Mouse (Mus musculus): ENCODE data around the gene Galnt4.

Galnt4 gene

DNA sequence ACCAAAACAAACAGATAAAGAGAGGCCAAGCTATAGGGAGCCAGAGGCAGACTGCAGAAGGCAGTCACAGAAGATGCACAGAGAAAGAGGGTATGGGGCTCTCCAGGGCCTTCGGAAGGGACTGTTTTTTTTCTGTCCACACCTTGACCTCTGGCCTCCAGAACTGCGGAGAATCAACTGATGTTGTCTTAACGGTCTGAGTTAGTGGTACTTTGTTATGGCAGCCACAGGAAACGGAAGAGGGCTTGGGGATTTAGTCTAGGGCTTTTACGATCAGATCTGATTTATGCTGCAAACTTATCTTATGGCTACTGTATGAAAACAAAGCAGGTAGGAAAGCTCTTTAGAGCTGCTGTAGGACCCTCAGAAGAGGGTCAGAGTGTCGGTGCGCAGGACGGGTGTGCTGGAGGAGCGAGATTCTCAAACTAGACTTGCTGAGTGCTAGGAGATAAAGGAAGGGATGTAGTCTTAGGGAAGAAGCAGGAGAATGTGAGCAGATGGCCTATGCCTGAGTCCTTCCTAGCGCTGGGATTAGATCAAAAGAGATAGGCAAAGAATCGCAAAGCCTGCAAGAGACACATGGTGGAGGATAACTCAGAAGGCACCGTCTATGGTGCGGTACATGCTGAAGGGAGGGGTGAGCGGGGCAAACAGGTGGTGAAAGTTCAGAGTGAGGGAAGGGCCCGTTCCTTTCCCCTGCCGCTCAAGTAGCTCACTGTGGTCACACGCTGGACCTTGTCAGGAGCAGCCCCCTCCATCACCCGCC lies 7.7 kb downstream of the Galnt4 start:
- no peak for DNase-seq (ENCODE audit: low spot score)

DNA sequence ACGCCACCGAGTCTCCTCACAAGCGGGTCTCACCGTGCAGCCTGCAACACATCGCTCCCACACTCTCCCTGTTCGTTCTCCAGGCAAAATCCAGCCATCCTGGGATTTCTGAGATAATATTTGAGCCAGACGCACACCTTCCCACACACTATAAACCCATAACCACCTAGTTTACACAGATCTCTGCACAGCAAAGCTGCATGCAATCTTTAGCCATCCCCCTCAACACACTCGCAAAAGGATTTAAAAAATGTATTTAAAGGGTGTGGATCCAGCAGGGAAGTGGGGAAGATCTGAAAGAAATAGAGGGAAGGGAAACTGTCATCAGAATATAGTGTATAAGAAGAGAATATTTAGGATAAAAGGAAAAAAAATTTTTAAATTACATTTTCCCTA lies 8.3 kb downstream of the Galnt4 start:
- DNase-seq (ENCODE audit: low spot score): no peak

DNA sequence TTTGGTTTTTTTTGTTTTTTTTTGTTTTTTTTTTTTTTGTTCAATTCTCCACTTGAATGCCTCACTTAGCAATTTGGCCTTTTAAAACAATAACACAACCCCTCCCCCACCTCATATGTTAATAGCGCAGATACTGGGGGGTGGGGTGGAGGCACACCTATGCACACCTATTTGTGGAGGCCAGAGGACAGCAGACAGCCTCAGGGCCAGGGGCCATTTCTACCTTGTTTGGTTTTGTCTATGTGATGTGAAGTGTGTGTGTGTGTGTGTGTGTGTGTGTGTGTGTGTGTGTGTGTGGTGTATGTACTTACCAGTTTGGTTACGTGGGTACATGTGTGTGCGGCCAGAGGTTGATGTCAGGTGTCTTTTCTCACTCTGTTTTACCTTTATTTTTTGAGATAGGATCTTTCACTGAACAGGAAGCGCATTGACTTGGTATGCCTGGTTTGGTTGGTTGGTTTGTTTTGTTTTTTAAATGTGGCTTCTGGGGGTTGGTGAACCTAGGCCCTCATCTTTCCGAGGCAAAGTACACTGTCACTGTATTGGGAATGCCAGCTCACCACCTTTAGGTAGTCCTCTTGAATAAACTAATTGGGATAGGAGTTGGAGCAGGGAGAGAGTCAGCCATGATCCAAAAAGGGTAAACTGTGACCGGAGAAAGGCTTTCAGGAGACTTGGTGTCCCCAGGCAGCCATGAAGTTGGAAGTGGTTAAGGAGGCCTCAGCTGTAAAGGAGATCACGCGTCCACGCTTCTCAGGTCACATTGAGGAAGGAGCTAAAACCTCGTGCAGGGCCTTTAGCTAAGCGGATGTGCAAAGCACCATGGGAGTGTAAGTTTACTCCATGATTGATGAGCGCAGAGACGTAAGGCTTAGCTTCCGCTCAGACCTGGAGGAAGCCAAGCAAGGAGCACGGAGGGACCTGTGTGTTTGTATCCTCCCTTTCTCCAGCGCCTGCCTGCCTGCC lies 9.0 kb downstream of the Galnt4 start:
- DNase-seq (ENCODE audit: low spot score): no peak

DNA sequence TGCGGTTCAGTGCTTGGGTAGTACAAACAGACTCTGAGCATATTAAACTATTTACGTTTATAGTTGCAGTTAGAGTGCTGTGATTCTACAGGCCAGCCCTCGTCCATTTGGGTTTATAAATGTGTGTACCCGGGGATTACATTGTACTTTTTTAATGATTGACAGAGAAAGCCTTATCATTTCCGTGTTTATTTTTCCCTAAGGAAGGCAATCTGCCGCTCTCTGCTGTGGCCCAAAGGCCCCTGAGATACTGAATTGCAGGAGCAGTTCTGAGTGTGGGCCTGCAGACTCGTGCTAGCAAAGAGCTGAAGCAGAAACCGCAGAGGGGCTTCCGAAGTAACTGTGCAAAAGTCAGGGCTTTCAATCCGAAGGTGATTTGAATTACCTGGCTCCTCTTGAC lies 9.9 kb downstream of the Galnt4 start:
- no peak for DNase-seq (ENCODE audit: low spot score)

DNA sequence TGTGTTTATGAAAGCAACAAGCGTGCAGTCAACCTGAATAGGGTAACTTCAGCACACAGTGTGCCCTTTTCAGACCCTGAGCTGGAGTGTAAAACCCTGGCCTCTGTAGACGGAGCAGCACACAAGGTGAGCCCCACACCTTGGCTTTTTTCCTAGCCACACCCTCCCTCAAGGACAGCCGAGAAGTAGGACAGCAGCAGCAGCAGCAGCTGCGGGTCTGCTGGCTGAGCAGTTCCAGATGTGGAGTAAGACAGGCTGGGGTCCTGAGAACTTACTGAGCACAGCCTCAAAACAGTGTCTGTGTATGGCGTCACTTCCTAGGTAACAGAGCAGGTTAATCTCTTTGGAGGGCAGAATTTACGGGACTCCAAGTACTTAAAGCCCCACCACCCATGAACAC lies 10.7 kb downstream of the Galnt4 start:
- no peak for DNase-seq (ENCODE audit: low spot score)

DNA sequence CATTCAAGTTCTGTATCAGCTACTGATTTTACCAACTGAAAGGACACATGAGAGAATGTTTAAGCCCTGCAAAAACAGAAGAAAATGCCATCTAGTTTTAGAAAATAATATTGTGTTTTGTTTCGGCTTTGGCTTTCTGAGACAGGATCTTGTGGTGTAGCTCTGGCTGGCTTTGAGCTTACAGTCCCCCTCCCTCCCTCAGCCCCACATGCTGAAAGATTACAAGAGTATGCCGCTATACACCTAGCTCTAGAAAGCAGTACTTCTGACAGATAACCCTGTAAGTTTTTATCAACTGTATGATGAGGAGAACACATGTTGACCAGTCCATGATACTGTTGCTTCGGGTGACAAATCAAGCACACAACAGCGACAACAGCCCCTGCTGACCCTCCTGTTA lies 11.5 kb downstream of the Galnt4 start:
- DNase-seq (ENCODE audit: low spot score): no peak

DNA sequence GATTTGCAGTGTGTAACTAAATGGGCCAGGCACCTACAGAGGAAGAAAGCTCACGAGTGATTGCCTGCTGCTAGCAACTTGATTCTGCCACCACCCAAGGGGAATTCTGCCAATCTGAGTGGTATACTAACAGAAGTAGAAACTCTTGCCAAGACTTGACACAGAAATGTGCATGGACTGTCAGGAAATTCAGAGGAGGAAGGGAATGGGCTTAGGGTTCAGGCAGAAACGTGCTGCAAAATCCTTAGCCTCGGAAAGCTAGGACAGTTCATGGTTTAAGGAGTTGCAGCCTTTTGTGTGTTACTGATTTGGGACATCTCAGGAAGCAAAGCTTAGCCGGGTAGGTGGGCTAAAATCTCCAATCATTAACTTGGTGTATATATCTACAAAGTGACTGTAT lies 18.3 kb downstream of the Galnt4 start, which contains the start of gene Phxr2:
Gene Phxr2 (minus strand): TSS at position 101 of the 400 bp plus-strand sequence.
- DNase-seq (ENCODE audit: low spot score): peak; percentile 44

DNA sequence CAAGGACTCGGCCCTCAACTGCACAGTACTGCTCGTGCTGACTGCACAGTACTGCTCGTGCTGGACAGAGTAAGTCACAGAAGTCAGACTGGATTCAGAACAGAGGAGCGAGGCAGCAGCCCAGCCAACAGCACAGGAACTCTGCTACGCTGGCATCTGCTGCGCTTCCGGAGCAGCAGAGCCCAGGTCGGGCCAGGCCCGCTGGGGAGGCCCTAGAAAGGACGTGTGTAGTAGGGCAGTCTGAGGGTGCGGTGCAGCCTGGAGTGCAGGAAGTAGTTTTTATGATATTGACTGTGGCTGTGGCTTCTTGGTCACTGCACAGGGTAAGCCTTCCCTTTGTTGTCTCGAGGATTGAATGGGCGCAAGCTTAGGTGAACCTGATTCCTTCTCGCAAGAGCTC lies 19.0 kb downstream of the Galnt4 start:
- no peak for DNase-seq (ENCODE audit: low spot score)

DNA sequence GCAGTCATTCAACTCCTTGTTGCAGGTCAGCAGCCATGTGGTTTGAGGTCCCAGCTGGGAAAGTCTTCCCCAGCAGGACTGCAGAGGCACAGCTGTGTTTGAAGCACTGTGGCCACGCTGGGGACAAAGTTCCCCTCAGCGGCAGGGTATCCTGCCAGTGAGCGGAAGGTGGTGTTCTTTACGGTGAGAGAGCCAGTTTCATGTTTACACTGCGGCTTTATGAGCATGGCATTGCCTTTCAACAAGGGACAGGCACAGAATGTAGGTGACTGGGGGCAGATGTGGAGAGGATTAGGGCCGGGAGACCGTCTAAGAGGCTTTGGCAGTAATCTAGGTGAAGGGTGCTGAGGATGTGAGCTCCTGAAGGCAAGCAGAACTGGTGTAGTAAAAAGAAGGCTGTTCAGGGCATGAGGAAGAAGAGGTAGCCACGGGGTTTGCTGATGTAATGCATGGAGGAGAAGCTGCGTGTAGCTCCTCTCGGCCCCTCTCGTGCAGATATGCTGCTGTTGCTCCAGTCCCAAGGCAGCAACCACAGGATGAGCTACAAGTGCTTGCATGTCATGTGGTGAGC lies 19.8 kb downstream of the Galnt4 start:
- DNase-seq (ENCODE audit: low spot score): no peak

DNA sequence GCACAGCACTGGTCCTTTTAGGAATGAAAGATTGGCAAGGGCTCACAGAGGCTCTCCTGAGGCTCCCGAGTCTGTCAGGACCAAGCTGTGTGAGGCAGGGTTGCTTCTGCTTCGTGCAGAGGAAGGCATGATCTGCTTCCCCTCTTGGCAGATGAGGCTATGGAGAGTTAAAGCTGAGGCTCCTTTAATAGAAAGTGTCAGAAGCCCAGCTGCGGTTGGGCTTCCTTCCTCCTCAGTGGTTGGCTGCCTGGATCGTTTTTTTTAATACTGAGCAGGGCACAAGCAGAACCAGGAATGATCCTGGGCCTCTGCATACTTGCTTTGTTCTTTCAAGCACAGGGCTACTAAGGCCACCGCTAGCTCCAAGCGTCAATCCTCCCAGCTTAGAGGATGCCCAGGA lies 22.7 kb downstream of the Galnt4 start:
- DNase-seq (ENCODE audit: low spot score): no peak

DNA sequence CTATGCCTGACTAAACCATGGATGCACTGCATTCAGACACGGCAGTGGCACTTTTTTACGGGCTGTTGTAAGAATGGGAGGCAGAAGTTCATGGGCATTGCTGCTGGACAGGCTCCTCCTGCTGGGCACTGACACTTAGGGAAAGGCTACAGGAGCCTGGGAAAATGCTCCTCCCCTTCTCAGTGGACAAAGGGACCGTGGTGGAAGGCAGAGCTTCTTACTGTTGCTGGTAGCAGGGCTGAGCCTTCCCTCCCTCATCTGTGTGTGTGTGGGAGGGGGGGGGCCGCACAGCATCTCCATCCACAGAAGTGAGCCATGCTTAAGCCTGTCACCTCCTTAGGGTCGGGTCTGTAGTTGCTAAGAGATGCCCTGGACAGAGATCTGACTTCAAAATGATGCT lies 23.3 kb downstream of the Galnt4 start:
- no peak for DNase-seq (ENCODE audit: low spot score)

DNA sequence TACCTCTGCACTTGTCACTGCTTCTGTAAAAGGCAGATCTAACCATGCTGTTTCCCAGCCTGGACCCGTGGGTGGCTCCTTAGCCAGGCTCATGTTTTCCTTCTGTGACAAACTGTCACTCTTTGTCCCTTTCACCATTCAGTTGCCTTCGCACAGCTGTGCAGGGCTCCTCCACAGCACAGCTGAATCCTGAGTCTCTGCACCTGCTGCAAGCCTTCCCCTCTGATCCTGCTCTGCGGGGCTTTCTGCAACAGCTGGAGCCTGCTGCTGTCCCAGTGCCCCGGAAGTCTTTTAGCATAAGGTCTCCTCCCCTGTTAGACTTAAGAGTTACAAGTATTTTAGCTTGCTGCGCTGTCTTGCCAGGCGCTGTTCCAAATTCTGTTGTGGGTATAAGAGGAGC lies 24.2 kb downstream of the Galnt4 start:
- no peak for DNase-seq (ENCODE audit: low spot score)

DNA sequence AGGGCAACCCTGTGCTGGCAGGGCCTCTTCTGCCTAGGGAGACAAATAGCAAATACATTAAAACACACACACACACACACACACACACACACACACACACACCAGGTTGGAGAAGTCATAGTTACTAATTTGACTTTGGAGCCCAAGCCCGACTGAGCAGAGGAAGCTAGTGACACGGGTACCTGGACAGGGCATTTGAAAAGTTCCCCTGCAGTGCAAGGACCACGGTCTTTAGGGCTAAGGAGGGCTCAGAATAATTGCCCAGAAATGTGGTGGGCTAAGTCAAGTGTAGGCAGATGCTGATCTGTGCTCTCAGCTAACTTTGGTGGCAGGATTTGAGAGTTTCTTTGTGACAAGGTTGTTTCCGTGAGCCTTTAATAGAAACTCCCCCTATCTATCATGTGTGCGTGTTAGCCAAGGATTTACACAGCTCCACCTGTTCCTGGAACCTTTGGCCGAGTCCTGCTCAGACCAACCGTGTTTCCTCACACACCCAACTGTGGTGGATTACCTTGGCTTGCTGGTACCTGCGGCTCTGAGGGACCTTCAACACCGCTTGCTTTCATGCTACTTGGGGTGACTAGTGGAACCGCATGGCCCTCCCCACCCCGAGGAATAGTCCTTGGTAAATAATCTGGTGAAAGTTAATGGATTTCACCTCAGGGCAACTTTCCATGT lies 24.8 kb downstream of the Galnt4 start:
- no peak for DNase-seq (ENCODE audit: low spot score)

DNA sequence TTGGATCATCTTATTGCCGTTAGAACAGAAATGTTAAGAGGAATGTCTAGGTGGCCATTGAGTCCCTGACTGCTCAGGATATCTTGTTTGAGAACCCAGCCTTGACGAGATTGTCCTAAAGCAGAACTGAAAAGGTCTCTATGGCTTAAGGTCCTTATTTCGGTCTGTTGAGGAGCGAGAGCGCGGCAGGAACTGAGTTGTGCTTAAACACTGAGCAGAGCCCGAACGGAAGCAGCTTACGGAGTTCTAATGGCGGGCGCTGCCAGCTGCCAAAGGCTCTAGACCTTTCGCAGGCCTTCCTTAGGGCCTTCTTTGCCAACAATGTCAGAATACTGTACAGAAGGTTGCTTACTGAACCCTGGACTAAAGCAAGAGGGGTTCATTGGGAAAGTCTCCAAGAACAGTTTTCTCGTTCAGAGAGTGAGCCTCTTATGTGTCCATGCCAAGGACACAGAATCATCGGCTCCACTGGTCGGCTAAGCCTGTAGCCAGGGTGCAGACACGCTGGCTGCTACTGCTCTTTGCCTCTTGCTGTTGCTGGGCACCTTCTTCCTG lies 25.4 kb downstream of the Galnt4 start:
- no peak for DNase-seq (ENCODE audit: low spot score)

DNA sequence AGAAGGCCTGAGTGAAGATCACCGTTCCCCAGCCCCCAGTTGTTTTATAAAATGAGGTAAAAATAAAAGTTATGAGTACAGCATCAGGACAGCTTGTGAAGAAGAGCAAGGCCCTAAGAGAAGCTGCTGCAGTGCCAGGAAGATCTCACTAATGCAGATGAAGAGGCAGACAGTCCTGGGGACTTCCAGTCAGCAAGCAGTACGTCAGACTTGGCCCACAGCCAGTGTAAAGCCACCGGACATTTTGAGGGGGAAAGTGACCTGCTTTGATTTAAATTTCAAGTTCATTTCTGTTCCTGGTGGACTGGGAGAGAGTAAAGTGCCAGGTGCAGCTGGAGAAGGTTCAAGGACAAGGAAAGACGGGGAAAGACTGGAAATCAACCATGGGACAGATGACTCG lies 28.4 kb downstream of the Galnt4 start:
- no peak for DNase-seq (ENCODE audit: low spot score)

DNA sequence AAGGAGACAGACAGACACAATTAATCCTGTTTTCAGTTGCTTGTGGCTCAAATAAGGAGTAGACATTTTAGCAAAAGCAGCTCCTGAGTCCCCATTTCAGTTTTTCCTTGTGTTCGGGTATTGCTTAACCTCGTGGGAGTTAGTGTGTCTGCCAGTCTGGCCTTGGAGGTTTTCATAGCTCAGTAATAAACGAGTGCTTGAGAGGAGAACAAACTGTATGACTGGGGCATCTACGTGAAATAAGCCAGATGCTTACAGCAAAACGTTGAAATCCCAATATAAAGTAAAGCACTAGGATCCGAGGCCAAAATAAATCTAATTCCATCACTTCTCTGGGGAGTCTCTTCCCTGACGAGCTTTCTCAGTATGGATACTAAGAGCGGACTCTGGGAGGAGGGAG lies 37.7 kb downstream of the Galnt4 start:
- no peak for DNase-seq (ENCODE audit: low spot score)

DNA sequence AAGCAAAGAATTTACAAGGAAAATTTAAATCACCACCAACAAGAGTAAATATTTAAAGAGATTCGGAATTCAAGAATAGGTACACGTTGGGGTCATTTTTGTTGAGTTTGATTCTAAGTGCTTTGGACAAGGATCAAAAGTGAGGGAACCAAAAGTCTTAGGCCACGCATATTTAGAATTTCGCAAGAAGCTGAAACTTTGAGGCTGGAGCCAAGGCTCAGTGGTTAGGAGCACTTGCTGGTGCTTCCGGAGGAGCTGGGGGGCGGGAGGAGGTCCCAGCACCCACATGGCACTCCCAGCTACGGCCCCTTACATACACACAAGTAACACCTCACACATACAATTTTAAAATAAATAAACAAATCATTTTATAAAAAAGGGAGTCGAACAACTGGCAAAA lies 38.6 kb downstream of the Galnt4 start:
- DNase-seq (ENCODE audit: low spot score): no peak

DNA sequence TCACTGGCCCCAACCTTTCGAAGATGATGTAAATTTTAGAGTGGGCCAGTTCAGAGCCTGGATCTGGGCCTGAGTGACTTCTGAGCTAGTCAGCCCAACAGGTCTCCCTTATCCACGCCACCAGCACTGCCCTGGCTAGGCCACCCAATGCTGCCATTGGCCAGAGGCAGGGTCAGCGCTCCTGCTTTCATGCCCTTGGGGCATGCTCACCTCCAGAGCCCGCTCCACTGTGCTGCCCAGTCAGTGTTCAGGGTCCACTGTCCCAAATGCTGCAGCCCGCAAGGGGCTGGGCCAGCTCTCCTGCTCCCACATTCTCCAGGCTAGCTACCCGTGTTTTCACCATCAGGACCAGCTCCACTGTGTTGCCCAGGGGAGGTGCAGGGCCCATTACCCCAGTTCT lies 42.1 kb downstream of the Galnt4 start:
- DNase-seq (ENCODE audit: low spot score): no peak

DNA sequence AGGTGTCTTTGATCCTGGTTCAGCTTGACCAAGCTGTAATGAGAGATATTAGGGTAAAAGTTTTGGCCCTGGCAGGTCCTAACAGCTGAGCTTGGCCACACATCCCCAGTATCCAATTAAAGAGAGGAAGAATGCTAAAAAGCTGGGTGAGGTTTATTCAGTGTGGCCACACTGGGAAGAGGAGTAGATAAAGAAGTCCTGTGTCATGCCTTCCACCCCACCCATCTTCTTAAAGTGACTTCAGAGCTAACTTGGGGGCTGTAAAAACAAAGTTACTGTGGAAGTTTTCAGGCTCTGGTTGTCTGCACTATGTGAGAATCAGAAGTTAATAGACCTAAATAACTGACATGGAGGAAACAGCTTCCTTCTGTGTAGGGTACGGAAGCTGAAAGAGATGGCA lies 43.6 kb downstream of the Galnt4 start:
- no peak for DNase-seq (ENCODE audit: low spot score)

DNA sequence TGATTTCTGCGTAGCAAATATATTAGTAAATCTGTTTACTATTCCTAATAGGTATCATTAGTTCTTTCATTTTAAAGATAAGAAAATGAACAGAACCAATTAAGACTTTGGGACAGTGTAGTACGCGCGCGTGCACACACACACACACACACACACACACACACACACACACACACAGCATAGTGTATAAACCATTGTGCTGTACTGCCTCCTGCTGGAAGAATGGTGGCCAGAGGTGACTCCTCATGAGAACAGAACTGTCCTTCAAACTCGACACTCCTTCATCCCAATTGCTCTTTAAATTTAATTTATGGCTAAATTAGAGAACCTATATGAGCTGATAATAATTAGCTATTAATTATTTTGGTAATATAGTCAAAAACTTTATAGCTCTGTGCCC lies 44.1 kb downstream of the Galnt4 start:
- DNase-seq (ENCODE audit: low spot score): peak; percentile 41

DNA sequence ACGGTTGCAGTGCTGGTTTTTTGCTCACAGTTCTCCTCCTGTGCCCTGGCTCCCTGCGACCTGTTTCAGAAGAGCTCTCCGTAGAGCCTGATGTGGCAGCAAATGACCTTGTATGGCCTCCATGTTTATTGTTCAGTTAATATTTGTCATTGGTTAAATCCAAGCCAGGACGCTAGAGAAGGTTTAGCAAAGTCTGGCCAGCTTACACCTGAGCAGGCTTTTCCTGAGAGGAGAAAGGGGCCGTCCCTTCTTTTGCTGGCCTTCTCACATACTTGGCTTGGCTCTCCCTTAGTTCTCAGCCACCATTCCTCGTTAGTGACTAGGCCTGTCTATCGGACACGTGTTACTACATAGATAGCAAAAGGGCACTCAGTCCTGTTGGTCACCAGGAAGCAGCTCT lies 46.7 kb downstream of the Galnt4 start:
- no peak for DNase-seq (ENCODE audit: low spot score)

DNA sequence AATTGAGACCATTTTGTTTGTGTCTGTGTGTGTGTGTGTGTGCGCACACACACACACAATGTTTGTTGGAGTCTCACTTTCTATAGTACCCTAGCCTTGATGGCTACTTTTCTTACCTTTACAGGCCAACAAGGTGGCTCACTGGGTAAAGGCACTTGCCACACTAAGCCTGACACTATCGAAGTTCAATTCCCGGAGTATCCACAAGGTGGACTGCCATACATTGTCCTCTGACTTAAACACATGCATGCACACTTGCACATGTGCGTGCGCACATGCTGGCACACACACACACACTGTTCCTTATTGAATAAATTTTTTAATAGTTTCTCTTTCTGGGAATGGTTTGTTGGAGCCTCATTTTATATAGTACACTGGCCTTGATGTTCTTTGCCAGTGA lies 48.8 kb downstream of the Galnt4 start:
- DNase-seq (ENCODE audit: low spot score): no peak
